Mouse (Mus musculus): ENCODE data around the gene Slc30a2. TPM values are rescaled to one million over a fixed set of nuclear protein-coding genes. Genes with fewer than 3 reads are reported as not detected.

The Slc30a2 gene
- polyA plus RNA-seq, 1 experiment from 2014 or later: 0.26 TPM

Other genes with a start within 250 kb of the Slc30a2 start
- 18.3 and 19.7 TPM in 2 replicates for gene Cd52, start 248.1 kb upstream of the Slc30a2 start, polyA plus RNA-seq (2015; fragmentation: Nextera tagmentation; extraction: Ambion mirVana)
- gene Ubxn11, start 240.6 kb upstream of the Slc30a2 start, polyA plus RNA-seq (2015; fragmentation: Nextera tagmentation; extraction: Ambion mirVana): 9.1 and 9.6 TPM in 2 replicates
- gene Sh3bgrl3, start 214.4 kb upstream of the Slc30a2 start, polyA plus RNA-seq (2015; fragmentation: Nextera tagmentation; extraction: Ambion mirVana): 406 and 408 TPM in 2 replicates
- gene Cep85, start 156.1 kb upstream of the Slc30a2 start, polyA plus RNA-seq (2015; fragmentation: Nextera tagmentation; extraction: Ambion mirVana): 37.8 and 45.3 TPM in 2 replicates
- not detected in 2 replicates for gene Gm7534, start 140.2 kb upstream of the Slc30a2 start, polyA plus RNA-seq (2015; fragmentation: Nextera tagmentation; extraction: Ambion mirVana)
- gene Catsper4, start 115.8 kb upstream of the Slc30a2 start, polyA plus RNA-seq (2015; fragmentation: Nextera tagmentation; extraction: Ambion mirVana): 0.18 and 0.19 TPM in 2 replicates
- 10.1 and 10.9 TPM in 2 replicates for gene Cnksr1, start 104.8 kb upstream of the Slc30a2 start, polyA plus RNA-seq (2015; fragmentation: Nextera tagmentation; extraction: Ambion mirVana)
- 0.45 and 0.52 TPM in 2 replicates for gene E130218I03Rik, start 99.5 kb upstream of the Slc30a2 start, polyA plus RNA-seq (2015; fragmentation: Nextera tagmentation; extraction: Ambion mirVana)
- 15.2 and 15.9 TPM in 2 replicates for gene Zfp593, start 97.6 kb upstream of the Slc30a2 start, polyA plus RNA-seq (2015; fragmentation: Nextera tagmentation; extraction: Ambion mirVana)
- not detected in 2 replicates for gene Gm30191, start 96.2 kb upstream of the Slc30a2 start, polyA plus RNA-seq (2015; fragmentation: Nextera tagmentation; extraction: Ambion mirVana)
- gene Grrp1, start 89.1 kb upstream of the Slc30a2 start, polyA plus RNA-seq (2015; fragmentation: Nextera tagmentation; extraction: Ambion mirVana): 11.0 and 12.5 TPM in 2 replicates
- 21.0 and 23.2 TPM in 2 replicates for gene Pdik1l, start 55.3 kb upstream of the Slc30a2 start, polyA plus RNA-seq (2015; fragmentation: Nextera tagmentation; extraction: Ambion mirVana)
- gene Trim63, start 28.1 kb upstream of the Slc30a2 start, polyA plus RNA-seq (2015; fragmentation: Nextera tagmentation; extraction: Ambion mirVana): 3.3 and 4.3 TPM in 2 replicates
- gene Extl1, start 40.7 kb downstream of the Slc30a2 start, polyA plus RNA-seq (2015; fragmentation: Nextera tagmentation; extraction: Ambion mirVana): 2.7 and 2.8 TPM in 2 replicates
- gene Pafah2, start 53.1 kb downstream of the Slc30a2 start, polyA plus RNA-seq (2015; fragmentation: Nextera tagmentation; extraction: Ambion mirVana): 10.6 and 12.6 TPM in 2 replicates
- 1,835 and 1,898 TPM in 2 replicates for gene Stmn1, start 125.1 kb downstream of the Slc30a2 start, polyA plus RNA-seq (2015; fragmentation: Nextera tagmentation; extraction: Ambion mirVana)
- 4.2 and 6.7 TPM in 2 replicates for gene Paqr7, start 153.5 kb downstream of the Slc30a2 start, polyA plus RNA-seq (2015; fragmentation: Nextera tagmentation; extraction: Ambion mirVana)
- gene Aunip, start 167.8 kb downstream of the Slc30a2 start, polyA plus RNA-seq (2015; fragmentation: Nextera tagmentation; extraction: Ambion mirVana): 18.7 and 20.2 TPM in 2 replicates
- gene Mtfr1l, start 192.2 kb downstream of the Slc30a2 start, polyA plus RNA-seq (2015; fragmentation: Nextera tagmentation; extraction: Ambion mirVana): 109 and 114 TPM in 2 replicates
- gene Selenon, start 209.0 kb downstream of the Slc30a2 start, polyA plus RNA-seq (2015; fragmentation: Nextera tagmentation; extraction: Ambion mirVana): 35.3 and 46.2 TPM in 2 replicates

Measured in lung, embryonic 15.5 days (tissue).